Mouse (Mus musculus) heart, adult 2 months (tissue): ENCODE results near the gene Mgl2.

ENCODE experiments used
- CTCF ChIP-seq: fragments of 200-600 bp; IDR thresholded peaks from 2 replicates; pipeline ENCODE4 v1.8.1; 2022; ENCODE audit warnings: antibody characterized with exemption, mild to moderate bottlenecking, moderate library complexity
- EP300 ChIP-seq: fragments of 200-500 bp; IDR thresholded peaks from 2 replicates; pipeline ENCODE4 v1.6.1; 2011; ENCODE audit warnings: low read depth, low read length, control low read depth; ENCODE audit not compliant: insufficient read depth
- POLR2A ChIP-seq: fragments of 200-500 bp; IDR thresholded peaks from 2 replicates; pipeline ENCODE4 v1.6.1; 2011; ENCODE audit warnings: mild to moderate bottlenecking, low read depth, low read length, control low read depth; ENCODE audit not compliant: insufficient read depth

DNA sequence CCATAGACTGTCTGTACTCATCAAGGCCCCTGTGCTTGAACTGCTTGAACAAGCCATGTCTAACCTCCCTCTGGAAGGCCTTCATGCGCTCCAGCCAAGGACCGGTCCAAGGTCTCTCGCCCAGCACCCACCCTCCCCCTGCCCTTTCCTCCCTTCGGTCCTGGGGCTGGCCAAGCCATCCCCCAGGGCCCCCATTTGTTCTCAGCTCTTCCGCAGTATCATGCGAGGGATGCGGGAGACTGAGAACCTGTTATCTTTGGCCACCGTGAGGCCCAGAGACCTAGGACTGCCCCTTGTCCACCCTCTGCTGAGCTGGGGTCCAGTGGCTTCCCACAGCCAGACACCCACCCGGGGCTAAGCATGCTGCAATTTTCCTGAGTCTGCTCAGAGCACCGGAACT, 9.0 kb downstream of the Mgl2 start:
- TF ChIP-seq CTCF = no peak
- TF ChIP-seq POLR2A = no peak
- no peak for TF ChIP-seq EP300
